Mouse (Mus musculus) forebrain, embryonic 10.5 days (tissue): ENCODE data around the gene Sema6b. TPM values are rescaled to one million over a fixed set of nuclear protein-coding genes. Genes with fewer than 3 reads are reported as not detected.
"Not testable (repeated sequence)": the region's sequence is repeated elsewhere in the genome, so short reads cannot be mapped to it uniquely, and the experiment has no call there.

ENCODE experiments used
- DNase-seq: peaks from one replicate; pipeline ENCODE4 v3.0.0-alpha.2; 2017; ENCODE audit warnings: low spot score; ENCODE audit errors: extremely low spot score
- H3K27ac ChIP-seq: fragments of 300-500 bp; sonication (generic); 2 replicates; pipeline ENCODE4 v1.5.1; 2016; ENCODE audit warnings: mild to moderate bottlenecking
- H3K27me3 ChIP-seq: fragments of 300-500 bp; sonication (generic); 2 replicates; pipeline ENCODE4 v1.6.1; 2016; ENCODE audit warnings: mild to moderate bottlenecking; ENCODE audit not compliant: poor library complexity, severe bottlenecking
- H3K36me3 ChIP-seq: fragments of 300-500 bp; sonication (generic); replicated peaks from 2 replicates; pipeline ENCODE4 v1.6.1; 2016; ENCODE audit warnings: mild to moderate bottlenecking, moderate library complexity
- H3K4me1 ChIP-seq: fragments of 300-500 bp; sonication (generic); 2 replicates; pipeline ENCODE4 v1.6.1; 2016
- H3K4me3 ChIP-seq: fragments of 300-500 bp; sonication (generic); 2 replicates; pipeline ENCODE4 v1.5.1; 2016; ENCODE audit warnings: mild to moderate bottlenecking, moderate library complexity
- H3K9me3 ChIP-seq: fragments of 300-500 bp; sonication (generic); 2 replicates; pipeline ENCODE4 v1.6.1; 2016; ENCODE audit warnings: mild to moderate bottlenecking, moderate library complexity
- WGBS: fragments of 180-500 bp; shearing (Covaris S2); methylation state at CpG from one replicate; pipeline ENCODE4 v1.1.7; 2016; 5-methylcytosine and 5-hydroxymethylcytosine counted together
- polyA plus RNA-seq: library from polyadenylated mRNA; unstranded; fragments of >200 nt; fragmentation: Nextera tagmentation; extraction: Ambion mirVana; gene quantifications from 2 replicates; pipeline ENCODE4 v1.2.1, GENCODE M21; 2016

Sema6b gene
- polyA plus RNA-seq, 1 experiment from 2014 or later: 0.67 TPM

DNA sequence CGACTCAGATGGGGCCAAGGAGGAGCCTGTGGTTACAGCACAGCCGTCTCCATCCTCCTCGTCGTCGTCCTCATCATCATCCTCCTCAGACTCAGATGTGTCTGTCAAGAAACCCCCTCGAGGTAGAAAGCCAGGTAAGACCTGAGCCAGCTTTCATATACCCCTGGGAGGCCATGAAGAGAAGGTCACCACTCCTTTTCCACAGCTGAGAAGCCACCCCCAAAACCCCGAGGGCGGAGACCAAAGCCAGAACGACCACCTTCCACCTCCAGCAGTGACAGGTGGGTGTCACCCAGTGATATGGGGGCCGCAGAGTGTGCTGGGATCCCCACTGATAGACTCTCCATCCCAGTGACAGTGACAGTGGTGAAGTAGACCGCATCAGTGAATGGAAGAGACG, 43.3 kb downstream of the Sema6b start:
- no peaks in the 10 kb centered on the region for H3K4me1 ChIP-seq
- no peak for DNase-seq
- peaks cover 92% of the 10 kb centered on the region for H3K36me3 ChIP-seq
- no peaks in the 10 kb centered on the region for H3K27me3 ChIP-seq
- 93% methylated on average over 12 of the region's 12 CpGs for WGBS
- no peaks in the 10 kb centered on the region for H3K9me3 ChIP-seq
- no peak overlapping the region for H3K27ac ChIP-seq
- H3K4me3 ChIP-seq: no peak overlapping the region

DNA sequence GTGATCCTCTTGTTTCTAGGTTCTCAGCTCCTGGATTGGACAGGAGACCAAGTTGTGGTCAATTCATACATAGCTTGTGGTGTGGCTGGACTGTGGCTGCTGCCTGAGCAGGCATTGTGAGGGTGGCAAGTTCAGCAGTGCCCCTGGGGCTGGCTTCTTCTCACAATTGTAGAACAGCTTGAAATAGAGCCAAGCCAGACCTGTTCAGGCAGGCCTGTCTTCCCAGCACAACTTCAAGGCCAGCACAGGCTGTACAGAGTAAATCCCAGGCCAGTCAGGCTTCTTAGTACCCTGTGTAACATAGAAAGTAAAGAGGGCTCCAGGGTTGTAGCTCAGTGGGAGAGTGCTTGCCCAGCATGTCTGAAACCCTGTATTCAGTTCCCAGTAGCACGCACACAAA, 47.3 kb downstream of the Sema6b start:
- H3K9me3 ChIP-seq: no peaks in the 10 kb centered on the region
- H3K36me3 ChIP-seq: peaks cover 83% of the 10 kb centered on the region
- no peak overlapping the region for H3K27ac ChIP-seq
- no peaks in the 10 kb centered on the region for H3K27me3 ChIP-seq
- WGBS: 94% methylated on average over 1 of the region's 1 CpGs
- no peaks in the 10 kb centered on the region for H3K4me1 ChIP-seq
- no peak overlapping the region; the same call in 1 of the 2 replicates for H3K4me3 ChIP-seq
- DNase-seq: no peak

DNA sequence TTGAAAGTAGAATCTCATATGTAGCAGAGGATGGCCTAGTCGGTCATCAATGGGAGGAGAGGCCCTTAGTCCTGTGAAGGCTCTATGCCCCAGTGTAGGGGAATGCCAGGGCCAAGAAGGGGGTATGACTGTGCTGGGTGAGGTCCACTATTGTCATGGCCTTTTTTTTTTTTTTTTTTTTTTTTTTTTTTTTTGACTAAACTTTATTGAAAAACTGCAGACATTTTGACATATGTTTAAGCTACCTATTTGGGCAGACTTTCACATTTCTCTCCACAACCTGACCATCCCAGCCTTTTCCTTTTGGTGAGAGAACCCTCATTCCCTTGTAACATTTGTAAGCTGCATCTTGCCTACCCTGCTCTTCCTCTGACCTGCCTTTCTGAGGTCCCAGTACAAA, 47.8 kb downstream of the Sema6b start:
- peaks cover 83% of the 10 kb centered on the region for H3K36me3 ChIP-seq
- no peak overlapping the region for H3K27ac ChIP-seq
- WGBS: 76% methylated on average over 1 of the region's 1 CpGs
- no peaks in the 10 kb centered on the region for H3K27me3 ChIP-seq
- no peaks in the 10 kb centered on the region for H3K4me1 ChIP-seq
- H3K4me3 ChIP-seq: no peak overlapping the region; the same call in 1 of the 2 replicates
- no peak for DNase-seq
- no peaks in the 10 kb centered on the region for H3K9me3 ChIP-seq

DNA sequence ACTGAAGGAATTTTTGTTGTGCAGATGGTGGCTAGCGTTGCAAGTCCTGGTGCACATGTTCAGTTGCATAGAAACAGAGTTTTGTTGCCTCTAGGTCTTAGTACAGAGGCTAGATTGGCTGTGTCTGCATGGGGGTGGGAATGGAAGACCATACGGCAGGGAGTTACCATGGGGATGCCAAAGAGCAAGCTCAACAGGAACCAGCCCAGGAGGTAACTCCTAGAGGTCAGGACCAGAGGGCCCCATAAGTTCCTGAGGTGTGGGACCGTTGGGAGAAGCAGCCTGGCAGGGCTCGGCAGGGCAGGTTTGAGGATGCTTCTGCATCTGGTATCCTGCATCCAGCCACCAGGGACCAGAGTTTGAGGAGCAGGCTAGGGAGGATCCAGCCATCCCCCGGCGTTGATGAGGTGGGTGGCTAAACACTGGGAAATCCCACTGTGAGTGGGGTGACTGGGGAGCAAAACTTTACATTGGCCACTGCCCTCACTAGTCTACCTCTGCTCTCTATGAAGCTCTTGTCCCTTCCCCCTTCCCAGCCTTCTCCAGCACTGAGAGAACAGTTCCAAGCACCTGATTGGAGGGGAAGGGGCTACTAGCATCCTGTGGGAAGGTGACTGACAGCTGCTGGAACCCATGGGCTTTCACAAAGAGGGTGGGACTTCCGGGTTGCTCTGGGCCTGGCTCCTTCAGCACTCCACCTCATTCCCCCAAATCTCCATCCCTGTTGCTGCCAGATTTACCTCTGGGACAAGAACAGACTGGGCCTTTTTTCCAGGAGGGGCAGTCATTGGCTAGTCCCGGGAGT, 59.2 kb downstream of the Sema6b start:
- Histone ChIP-seq H3K27me3 (no peaks in the 10 kb centered on the region), H3K36me3 (peaks cover 41% of the 10 kb centered on the region), H3K27ac (peak overlapping the region; percentile 91), H3K4me3 (peak overlapping the region; percentile 94), H3K4me1 (peaks cover 31% of the 10 kb centered on the region), H3K9me3 (no peaks in the 10 kb centered on the region)
- 7% methylated on average over 8 of the region's 8 CpGs for WGBS
- DNase-seq: peak; percentile 82

DNA sequence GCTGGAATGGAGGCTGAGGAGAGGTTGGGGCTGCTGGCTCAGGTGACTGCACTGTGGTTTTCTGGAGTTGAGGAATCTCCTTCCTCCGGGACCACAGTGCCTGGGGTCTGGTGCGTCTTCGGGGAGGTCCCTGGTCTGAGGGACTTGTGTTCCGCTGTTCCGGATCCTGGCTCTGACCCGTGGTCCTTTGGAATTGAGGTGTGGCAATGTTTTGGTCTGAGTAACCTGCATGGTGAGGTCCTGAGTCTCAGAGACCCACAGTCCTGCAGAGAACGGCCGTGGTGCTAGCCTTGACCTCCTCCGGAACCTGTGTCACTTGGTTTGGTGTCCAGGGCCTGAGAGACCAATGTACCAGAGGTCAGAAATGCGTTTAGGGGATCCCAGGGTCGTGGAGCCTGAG, 60.2 kb downstream of the Sema6b start:
- 3% methylated on average over 11 of the region's 11 CpGs for WGBS
- peak overlapping the region; percentile 94 for H3K4me3 ChIP-seq
- H3K36me3 ChIP-seq: peaks cover 30% of the 10 kb centered on the region
- peak overlapping the region; percentile 91 for H3K27ac ChIP-seq
- no peaks in the 10 kb centered on the region for H3K27me3 ChIP-seq
- H3K4me1 ChIP-seq: peaks cover 40% of the 10 kb centered on the region
- no peaks in the 10 kb centered on the region for H3K9me3 ChIP-seq
- DNase-seq: no peak

DNA sequence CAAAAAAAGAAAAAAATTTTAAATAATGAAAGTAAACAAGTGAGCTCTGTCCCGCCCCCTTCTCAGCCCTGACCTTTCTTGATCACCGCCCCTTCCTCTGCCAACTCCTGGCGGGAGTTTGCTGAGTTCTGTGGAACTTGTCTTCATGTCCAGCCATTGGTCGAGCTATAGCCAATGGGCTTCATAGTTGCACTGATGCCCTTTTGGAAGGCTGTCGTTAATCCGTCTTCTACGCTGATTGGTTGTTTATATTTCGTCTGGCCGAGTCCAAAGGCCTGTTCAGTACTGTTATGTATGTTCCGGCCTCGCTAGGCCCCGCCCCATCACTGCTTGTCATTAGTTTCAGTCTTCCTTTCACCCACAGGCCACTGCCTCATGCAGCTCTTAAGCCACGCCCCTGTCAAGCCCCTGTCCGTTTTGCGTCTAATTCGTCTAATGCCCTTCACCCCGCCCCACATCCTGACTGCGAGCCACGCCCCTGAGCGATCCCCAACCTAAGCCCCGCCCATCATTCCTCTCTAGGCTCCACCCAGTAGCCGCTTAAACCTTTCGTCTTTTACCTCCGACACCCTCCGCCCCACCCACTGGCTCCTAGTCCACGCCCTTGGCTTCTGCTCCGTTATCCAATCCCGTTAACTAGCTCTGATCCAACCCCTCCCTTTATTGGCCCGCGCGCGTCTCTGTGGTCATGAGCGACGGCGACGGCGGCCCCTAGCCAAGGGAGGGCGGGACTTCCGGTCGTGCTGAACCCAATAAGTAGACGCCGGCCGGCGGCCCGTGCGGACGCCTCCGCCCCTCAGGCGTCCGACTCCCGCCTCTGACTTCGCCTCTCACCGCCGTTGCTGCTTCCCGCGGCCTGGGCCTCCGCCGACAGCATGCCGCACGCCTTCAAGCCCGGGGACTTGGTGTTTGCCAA, 61.0 kb downstream of the Sema6b start, which contains the start of gene Hdgfl2:
Gene Hdgfl2, plus strand, starts transcription at position 755 of the 916 bp plus-strand sequence.
- no peaks in the 10 kb centered on the region for H3K27me3 ChIP-seq
- under 1% methylated on average over 61 of the region's 61 CpGs for WGBS
- H3K36me3 ChIP-seq: peaks cover 22% of the 10 kb centered on the region
- H3K9me3 ChIP-seq: no peaks in the 10 kb centered on the region
- peak within 1 kb of the TSS; percentile 94 for H3K4me3 ChIP-seq
- DNase-seq: peak; percentile 99
- H3K27ac ChIP-seq: peak within 1 kb of the TSS; percentile 91
- peaks cover 45% of the 10 kb centered on the region for H3K4me1 ChIP-seq

DNA sequence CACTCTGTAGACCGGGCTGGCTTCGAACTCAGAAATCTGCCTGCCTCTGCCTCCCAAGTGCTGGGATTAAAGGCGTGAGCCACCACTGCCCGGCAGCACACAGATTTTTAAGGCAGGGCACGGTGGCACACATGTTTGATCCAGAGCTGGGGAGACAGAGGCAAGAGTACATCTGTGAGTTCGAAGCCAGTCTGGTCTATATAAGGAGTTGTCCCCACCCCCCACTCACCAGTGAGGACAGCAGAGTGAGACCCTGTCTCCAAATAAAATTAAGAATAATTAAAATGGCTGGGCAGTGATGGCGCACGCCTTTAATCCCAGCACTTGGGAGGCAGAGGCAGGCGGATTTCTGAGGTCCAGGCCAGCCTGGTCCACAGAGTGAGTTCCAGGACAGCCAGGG, 61.8 kb downstream of the Sema6b start:
- not testable (repeated sequence) for H3K9me3 ChIP-seq, DNase-seq, H3K27me3 ChIP-seq
- H3K27ac ChIP-seq: peak overlapping the region; percentile 75
- H3K4me3 ChIP-seq: peak overlapping the region; percentile 94
- 63% methylated on average over 9 of the region's 9 CpGs for WGBS
- H3K36me3 ChIP-seq: peaks cover 16% of the 10 kb centered on the region
- H3K4me1 ChIP-seq: peaks cover 52% of the 10 kb centered on the region

DNA sequence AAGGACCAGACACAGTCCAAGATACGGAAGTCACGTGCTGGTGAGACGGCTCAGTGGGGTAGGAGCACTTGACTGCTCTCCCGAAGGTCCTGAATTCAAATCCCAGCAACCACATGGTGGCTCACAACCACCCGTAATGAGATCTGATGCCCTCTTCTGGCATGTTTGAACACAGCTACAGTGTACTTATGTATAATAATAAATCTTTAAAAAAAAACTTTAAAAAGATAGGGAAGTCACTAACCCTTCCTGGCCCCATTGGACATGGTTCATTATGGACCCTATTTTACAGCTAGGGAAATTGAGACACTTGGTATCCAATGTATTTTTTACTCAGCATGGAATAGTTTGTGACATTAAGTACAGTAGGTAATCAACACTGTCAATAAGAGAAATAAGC, 62.6 kb downstream of the Sema6b start:
- no peak overlapping the region for H3K27ac ChIP-seq
- DNase-seq: no peak
- no peaks in the 10 kb centered on the region for H3K9me3 ChIP-seq
- no peaks in the 10 kb centered on the region for H3K27me3 ChIP-seq
- H3K4me3 ChIP-seq: no peak overlapping the region
- peaks cover 14% of the 10 kb centered on the region for H3K36me3 ChIP-seq
- WGBS: 89% methylated on average over 5 of the region's 5 CpGs
- H3K4me1 ChIP-seq: peaks cover 59% of the 10 kb centered on the region

DNA sequence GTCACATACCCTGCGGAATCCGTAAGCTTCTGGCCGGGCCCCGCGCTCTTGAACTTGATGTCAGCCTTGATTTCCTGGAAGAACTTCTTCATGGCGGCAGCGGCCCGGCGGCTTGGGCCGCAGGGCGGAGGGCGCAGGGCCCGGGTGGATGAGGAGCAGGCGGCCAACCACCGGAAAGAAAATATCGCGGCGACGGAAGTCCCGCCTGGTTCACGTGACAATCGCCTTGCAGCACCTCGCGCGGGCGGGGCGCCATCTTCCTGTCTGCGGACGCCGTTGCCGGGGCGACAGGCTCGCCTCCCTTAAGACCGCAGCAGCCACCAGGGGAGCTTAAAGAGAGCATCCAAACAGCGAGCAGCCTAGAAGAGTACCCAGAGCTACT, 65.3 kb downstream of the Sema6b start, which contains the start of gene Ubxn6:
Gene Ubxn6, minus strand, starts transcription at position 202 of the 382 bp plus-strand sequence.
- Histone ChIP-seq H3K36me3 (peaks cover 33% of the 10 kb centered on the region), H3K27ac (peak within 1 kb of the TSS; percentile 89), H3K4me3 (peak within 1 kb of the TSS; percentile 69), H3K9me3 (no peaks in the 10 kb centered on the region), H3K4me1 (peaks cover 32% of the 10 kb centered on the region), H3K27me3 (no peaks in the 10 kb centered on the region)
- peak; percentile 97 for DNase-seq
- under 1% methylated on average over 35 of the region's 35 CpGs for WGBS

DNA sequence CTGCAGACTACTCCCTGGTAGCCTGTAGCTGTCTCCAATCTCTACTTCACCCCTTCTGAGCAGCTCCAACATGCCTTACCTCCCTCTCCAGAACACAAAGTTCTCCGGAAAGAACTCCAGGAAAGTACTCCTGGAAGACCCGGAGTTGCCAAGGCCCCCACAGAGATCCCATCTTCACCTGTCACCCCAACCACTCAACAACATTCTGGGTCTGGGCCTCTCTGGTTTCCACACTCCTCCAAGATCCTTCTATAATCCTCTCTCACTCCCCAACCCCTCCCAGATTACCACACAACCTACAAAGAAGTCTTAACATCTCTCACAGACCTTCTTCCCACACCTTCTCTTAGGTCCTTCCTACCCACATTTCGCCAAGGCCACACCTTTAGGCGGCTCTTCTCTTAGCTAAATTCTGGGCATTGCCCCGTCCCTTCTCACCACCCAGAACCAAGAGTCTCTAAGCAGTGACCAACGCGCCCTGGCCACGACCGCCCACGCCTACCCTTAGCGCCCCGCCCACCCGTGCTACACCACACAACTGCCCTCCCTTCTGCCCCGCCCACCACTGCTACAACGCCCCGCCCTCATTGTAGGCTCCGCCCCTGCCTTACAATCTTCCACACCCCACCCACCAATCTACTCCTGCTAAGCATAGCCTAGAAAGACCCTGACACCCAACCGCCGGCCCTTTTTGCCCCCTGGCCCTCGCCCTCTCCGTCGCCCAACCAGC, 65.9 kb downstream of the Sema6b start:
- Histone ChIP-seq H3K36me3 (peaks cover 39% of the 10 kb centered on the region), H3K27me3 (no peaks in the 10 kb centered on the region), H3K27ac (peak overlapping the region; percentile 89), H3K4me1 (peaks cover 32% of the 10 kb centered on the region), H3K4me3 (peak overlapping the region; percentile 69), H3K9me3 (no peaks in the 10 kb centered on the region)
- peak; percentile 88 for DNase-seq
- WGBS: 10% methylated on average over 22 of the region's 22 CpGs
